Mouse (Mus musculus) hindbrain, embryonic 12.5 days (tissue): ENCODE results near the gene Tcf12. TPM values are rescaled to one million over a fixed set of nuclear protein-coding genes. Genes with fewer than 3 reads are reported as not detected.

ENCODE experiments used
- ATAC-seq: fragments of 200-750 bp; cut with Nextera tagmentation; 2 replicates; pipeline ENCODE4 v1.8.0; 2017; ENCODE audit warnings: moderate TSS enrichment; ENCODE audit not compliant: low FRiP score
- H3K27ac ChIP-seq: fragments of 300-500 bp; sonication (generic); 2 replicates; pipeline ENCODE4 v1.5.1; 2016; ENCODE audit warnings: mild to moderate bottlenecking
- H3K27me3 ChIP-seq: fragments of 300-500 bp; sonication (generic); 2 replicates; pipeline ENCODE4 v1.6.1; 2016; ENCODE audit warnings: mild to moderate bottlenecking
- H3K36me3 ChIP-seq: fragments of 300-500 bp; sonication (generic); 2 replicates; pipeline ENCODE4 v1.6.1; 2016; ENCODE audit warnings: mild to moderate bottlenecking
- H3K4me1 ChIP-seq: fragments of 300-500 bp; sonication (generic); 2 replicates; pipeline ENCODE4 v1.6.1; 2016
- H3K4me2 ChIP-seq: fragments of 300-500 bp; sonication (generic); replicated peaks from 2 replicates; pipeline ENCODE4 v1.6.1; 2016; ENCODE audit warnings: mild to moderate bottlenecking
- H3K4me3 ChIP-seq: fragments of 300-500 bp; sonication (generic); 2 replicates; pipeline ENCODE4 v1.5.1; 2016; ENCODE audit warnings: mild to moderate bottlenecking
- H3K9ac ChIP-seq: fragments of 300-500 bp; sonication (generic); 2 replicates; pipeline ENCODE4 v1.6.1; 2016; ENCODE audit warnings: mild to moderate bottlenecking, moderate library complexity
- H3K9me3 ChIP-seq: fragments of 300-500 bp; sonication (generic); replicated peaks from 2 replicates; pipeline ENCODE4 v1.6.1; 2016; ENCODE audit warnings: mild to moderate bottlenecking
- WGBS: fragments of 180-500 bp; shearing (Covaris S2); methylation state at CpG from one replicate; pipeline ENCODE4 v1.1.7; 2016; 5-methylcytosine and 5-hydroxymethylcytosine counted together
- polyA plus RNA-seq: library from polyadenylated mRNA; unstranded; fragments of >200 nt; fragmentation: Nextera tagmentation; extraction: Ambion mirVana; gene quantifications from 2 replicates; pipeline ENCODE4 v1.2.1, GENCODE M21; 2016

The Tcf12 gene
- polyA plus RNA-seq, 1 experiment from 2014 or later, result 192 TPM

DNA sequence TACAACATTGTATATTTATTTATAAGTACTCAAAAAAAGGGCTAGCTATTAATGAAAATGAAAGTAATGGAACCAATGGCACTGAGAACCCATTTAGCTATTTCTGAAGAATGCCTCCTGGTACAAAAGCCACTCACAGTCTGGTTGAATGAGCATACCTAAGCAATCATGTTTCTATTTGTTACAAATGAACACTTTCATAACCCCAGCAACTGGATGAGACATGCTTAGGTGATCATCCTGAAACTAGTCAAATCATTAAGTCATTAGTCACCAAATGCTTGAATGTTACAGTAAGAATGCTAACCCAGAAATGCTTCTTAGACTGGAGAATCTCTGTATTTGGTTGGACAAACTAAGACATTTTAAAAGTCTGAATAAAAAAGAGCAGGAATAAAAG lies 35.5 kb downstream of the Tcf12 start:
- Histone ChIP-seq H3K4me3 (no peak overlapping the region), H3K27me3 (no peaks in the 10 kb centered on the region), H3K4me1 (no peaks in the 10 kb centered on the region; the same call in 1 of the 2 replicates), H3K27ac (no peak overlapping the region), H3K9me3 (no peaks in the 10 kb centered on the region), H3K36me3 (no peaks in the 10 kb centered on the region), H3K9ac (no peak overlapping the region), H3K4me2 (no peak overlapping the region)
- no peak for ATAC-seq

DNA sequence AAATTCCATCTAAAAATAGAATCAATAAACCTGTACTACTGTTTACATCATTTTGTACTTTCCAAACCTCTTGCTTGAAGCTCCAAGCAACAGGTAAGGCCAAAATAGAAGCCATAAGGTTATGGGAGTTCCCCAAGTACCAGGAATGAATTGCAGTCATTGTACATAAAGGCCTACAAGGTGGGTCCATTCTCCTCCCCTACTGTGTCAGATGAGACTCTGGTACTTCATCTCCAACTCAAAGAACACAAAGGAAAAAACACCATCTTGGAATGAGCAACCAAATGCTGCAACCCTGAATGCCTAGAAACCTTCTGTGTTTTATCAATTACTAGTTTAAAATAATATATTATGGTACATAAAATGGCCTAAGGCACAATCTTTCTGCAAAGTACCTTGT lies 45.5 kb downstream of the Tcf12 start:
- H3K36me3 ChIP-seq, result no peaks in the 10 kb centered on the region
- H3K4me3 ChIP-seq, result no peak overlapping the region
- H3K4me2 ChIP-seq, result no peak overlapping the region
- no peak overlapping the region for H3K9ac ChIP-seq
- ATAC-seq, result no peak
- H3K9me3 ChIP-seq, result no peaks in the 10 kb centered on the region
- no peak overlapping the region for H3K27ac ChIP-seq
- no peaks in the 10 kb centered on the region for H3K27me3 ChIP-seq
- no peaks in the 10 kb centered on the region; the same call in 1 of the 2 replicates for H3K4me1 ChIP-seq

DNA sequence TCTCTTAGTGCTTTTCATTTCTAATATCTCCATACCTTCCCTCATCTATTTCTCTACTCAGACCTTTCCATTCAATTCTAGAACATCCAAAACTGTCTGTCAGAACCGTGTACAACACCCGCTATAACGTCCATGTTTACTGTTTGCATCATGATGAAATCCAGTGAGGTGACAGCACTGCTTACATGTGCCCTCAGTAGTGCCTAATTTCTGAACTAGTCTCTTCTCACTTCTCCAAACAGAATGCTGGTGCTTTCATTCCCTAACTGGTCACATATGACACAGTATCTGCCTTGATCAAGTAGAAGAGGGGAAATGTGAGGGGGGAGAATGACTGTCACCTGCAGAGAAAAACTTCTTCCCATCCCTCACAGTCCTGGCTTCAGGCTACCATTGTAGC lies 58.5 kb downstream of the Tcf12 start:
- WGBS, result 95% methylated on average over 3 of the region's 3 CpGs
- Histone ChIP-seq H3K9me3 (no peaks in the 10 kb centered on the region), H3K27ac (no peak overlapping the region), H3K4me3 (no peak overlapping the region), H3K9ac (no peak overlapping the region), H3K4me2 (no peak overlapping the region), H3K27me3 (no peaks in the 10 kb centered on the region), H3K4me1 (no peaks in the 10 kb centered on the region), H3K36me3 (no peaks in the 10 kb centered on the region)
- no peak for ATAC-seq

DNA sequence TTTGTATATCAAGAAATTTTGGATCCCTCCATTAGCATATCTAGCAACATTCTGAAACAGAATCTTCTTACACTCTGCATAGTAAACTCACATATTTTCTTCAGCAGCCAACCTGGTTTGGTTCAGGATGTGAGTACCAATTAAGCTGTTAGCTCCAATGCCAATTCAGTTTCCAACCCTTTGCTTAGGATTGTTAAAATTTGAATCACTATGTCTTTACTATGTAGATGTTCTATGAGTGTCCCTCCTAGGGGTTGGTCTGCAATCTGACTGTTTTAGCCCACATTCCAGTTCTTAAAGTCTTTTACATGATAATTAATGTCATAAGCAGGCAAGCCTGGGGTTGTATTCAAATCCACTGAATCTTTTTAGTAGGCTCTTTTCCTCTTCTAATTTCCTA lies 71.5 kb downstream of the Tcf12 start:
- Histone ChIP-seq H3K4me3 (no peak overlapping the region), H3K27me3 (no peaks in the 10 kb centered on the region), H3K36me3 (no peaks in the 10 kb centered on the region), H3K9me3 (no peaks in the 10 kb centered on the region), H3K9ac (no peak overlapping the region), H3K4me1 (0 out of 2 replicates have a peak, but pooled peaks cover 4% of the 10 kb centered on the region), H3K27ac (no peak overlapping the region; the same call in 1 of the 2 replicates), H3K4me2 (no peak overlapping the region)
- ATAC-seq, result no peak

DNA sequence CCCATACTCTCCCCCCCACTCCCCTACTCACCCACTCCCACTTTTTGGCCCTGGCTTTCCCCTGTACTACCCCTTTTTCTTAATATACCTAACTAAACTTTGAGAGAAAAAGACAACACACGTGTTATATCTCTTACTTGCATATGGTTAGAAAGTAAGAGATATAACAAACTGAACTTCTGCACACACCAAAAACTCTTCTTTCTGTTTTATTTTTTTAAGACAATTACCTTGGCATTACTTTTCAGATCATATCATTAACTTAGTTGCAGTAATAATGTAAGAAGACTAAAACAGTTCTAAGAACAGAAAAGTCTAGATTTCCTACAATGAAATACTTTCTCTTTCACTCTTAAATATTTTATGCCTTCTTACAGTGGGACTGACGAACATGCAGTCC lies 72.3 kb downstream of the Tcf12 start:
- H3K4me2 ChIP-seq, result no peak overlapping the region
- H3K9me3 ChIP-seq, result no peaks in the 10 kb centered on the region
- ATAC-seq, result no peak
- H3K4me1 ChIP-seq, result 0 out of 2 replicates have a peak, but pooled peaks cover 4% of the 10 kb centered on the region
- WGBS, result 86% methylated on average over 2 of the region's 2 CpGs
- no peak overlapping the region for H3K9ac ChIP-seq
- no peak overlapping the region for H3K27ac ChIP-seq
- no peaks in the 10 kb centered on the region for H3K27me3 ChIP-seq
- H3K36me3 ChIP-seq, result no peaks in the 10 kb centered on the region
- H3K4me3 ChIP-seq, result no peak overlapping the region

DNA sequence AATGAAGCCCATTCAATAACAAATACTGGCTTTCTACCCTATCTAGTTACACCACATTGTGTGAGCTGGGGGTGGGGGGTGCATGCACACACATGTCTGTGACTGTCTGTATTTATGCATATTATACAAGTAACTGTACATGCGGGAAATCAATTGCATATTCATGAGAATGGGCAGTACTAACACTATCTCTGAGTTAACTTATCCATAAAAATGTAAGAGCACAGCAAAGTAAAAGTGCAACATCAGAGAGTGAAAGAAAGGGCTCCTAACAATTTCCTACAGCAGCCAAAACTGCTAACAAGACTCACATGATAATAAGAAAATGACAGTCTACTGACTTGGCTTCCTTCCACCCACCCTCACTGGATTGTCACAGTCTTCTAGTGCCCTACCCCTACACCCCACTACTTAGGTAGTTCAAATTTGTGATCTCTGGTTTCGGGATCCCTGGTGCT lies 74.6 kb downstream of the Tcf12 start:
- H3K9ac ChIP-seq, result no peak overlapping the region
- no peak overlapping the region for H3K4me3 ChIP-seq
- no peaks in the 10 kb centered on the region for H3K9me3 ChIP-seq
- no peaks in the 10 kb centered on the region for H3K36me3 ChIP-seq
- H3K27me3 ChIP-seq, result no peaks in the 10 kb centered on the region
- WGBS, result 74% methylated on average over 2 of the region's 2 CpGs
- H3K4me1 ChIP-seq, result 0 out of 2 replicates have a peak, but pooled peaks cover 4% of the 10 kb centered on the region
- H3K4me2 ChIP-seq, result no peak overlapping the region
- ATAC-seq, result no peak
- no peak overlapping the region for H3K27ac ChIP-seq

DNA sequence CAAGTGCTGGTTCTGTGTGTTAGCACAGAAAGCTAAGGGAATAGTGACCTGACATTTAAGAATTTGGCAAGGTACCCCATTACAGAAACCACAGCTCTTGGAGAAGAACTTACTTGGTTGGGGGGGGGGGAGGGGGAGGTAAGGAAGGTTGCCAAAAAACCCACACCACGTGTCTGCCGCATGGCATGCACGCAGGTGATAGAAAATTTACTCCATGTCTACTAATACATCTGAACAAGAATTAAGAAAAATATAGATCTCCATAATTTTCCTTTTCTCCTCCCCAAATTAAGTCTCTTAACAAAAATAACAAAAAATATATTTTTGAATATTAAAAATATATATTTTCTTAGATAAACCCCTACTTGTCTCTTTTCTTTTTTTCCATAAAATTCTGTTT lies 75.4 kb downstream of the Tcf12 start:
- H3K9me3 ChIP-seq, result no peaks in the 10 kb centered on the region
- H3K4me3 ChIP-seq, result no peak overlapping the region
- H3K4me1 ChIP-seq, result 0 out of 2 replicates have a peak, but pooled peaks cover 4% of the 10 kb centered on the region
- ATAC-seq, result no peak
- no peaks in the 10 kb centered on the region for H3K27me3 ChIP-seq
- no peak overlapping the region for H3K9ac ChIP-seq
- H3K27ac ChIP-seq, result no peak overlapping the region
- H3K4me2 ChIP-seq, result no peak overlapping the region
- WGBS, result 94% methylated on average over 3 of the region's 3 CpGs
- no peaks in the 10 kb centered on the region for H3K36me3 ChIP-seq

DNA sequence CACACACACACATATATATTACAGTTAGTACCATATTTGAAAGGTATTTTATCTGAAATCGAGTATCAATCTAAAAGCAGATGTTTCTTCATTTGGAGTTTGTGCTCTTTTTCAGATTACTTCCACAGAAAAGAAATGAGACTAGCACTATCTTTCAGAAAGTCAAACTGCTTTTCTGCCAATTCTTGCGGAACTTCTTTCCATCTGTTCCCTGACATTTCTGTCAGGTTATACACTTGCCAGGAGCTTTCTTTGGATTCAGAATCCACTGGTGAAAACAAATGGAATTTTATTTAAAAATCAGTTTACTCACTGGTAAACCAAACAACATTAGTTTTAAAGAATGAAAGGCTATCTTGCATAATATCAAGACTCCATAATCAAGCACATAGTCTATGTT lies 78.4 kb downstream of the Tcf12 start:
- no peaks in the 10 kb centered on the region for H3K36me3 ChIP-seq
- 95% methylated on average over 2 of the region's 2 CpGs for WGBS
- no peaks in the 10 kb centered on the region for H3K27me3 ChIP-seq
- no peaks in the 10 kb centered on the region for H3K9me3 ChIP-seq
- no peak for ATAC-seq
- no peak overlapping the region for H3K27ac ChIP-seq
- H3K4me2 ChIP-seq, result no peak overlapping the region
- H3K4me3 ChIP-seq, result no peak overlapping the region
- no peak overlapping the region for H3K9ac ChIP-seq
- 0 out of 2 replicates have a peak, but pooled peaks cover 6% of the 10 kb centered on the region for H3K4me1 ChIP-seq

DNA sequence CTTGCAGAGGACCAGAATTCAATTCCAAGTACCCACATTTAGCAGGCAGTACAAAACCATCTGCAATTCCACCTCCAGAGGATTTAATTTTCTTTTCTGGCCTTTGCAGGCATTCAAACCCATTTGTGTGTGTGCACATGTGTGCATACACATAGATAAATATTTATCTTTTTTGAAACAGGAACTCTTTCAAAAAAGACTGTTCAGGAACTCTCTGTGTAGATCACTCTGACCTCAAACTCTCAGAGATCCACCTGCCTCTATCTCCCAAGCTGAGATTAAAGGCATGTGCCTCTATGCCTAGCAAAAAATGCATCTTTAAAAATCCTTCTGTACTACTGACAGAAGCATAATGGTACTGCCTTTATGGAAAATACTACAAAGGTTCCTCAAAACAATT lies 81.4 kb downstream of the Tcf12 start:
- H3K27ac ChIP-seq, result no peak overlapping the region
- H3K9ac ChIP-seq, result no peak overlapping the region
- no peaks in the 10 kb centered on the region for H3K27me3 ChIP-seq
- H3K4me3 ChIP-seq, result no peak overlapping the region
- H3K36me3 ChIP-seq, result no peaks in the 10 kb centered on the region
- no peaks in the 10 kb centered on the region for H3K9me3 ChIP-seq
- ATAC-seq, result no peak
- H3K4me2 ChIP-seq, result no peak overlapping the region
- H3K4me1 ChIP-seq, result 0 out of 2 replicates have a peak, but pooled peaks cover 3% of the 10 kb centered on the region

DNA sequence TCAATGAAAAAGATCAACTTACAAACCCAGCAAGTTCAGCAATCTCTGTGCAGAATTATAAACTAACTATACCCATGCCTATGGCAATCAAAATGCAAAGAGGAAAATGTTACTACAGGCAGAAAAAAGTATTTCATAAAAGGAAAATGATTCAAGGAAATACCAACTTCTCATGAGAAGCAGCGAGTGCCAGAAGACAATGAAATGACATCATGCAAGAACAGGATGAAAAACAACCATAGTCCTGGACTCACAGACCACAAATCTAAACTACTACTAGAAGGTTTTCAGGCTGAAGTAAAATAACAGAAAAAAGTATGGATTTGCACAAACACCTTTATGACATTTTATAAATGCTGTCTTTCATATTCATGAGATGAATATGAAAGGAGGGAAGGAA lies 82.1 kb downstream of the Tcf12 start:
- ATAC-seq, result no peak
- no peak overlapping the region for H3K9ac ChIP-seq
- H3K4me3 ChIP-seq, result no peak overlapping the region
- 74% methylated on average over 1 of the region's 1 CpGs for WGBS
- 0 out of 2 replicates have a peak, but pooled peaks cover 3% of the 10 kb centered on the region for H3K4me1 ChIP-seq
- H3K4me2 ChIP-seq, result no peak overlapping the region
- H3K36me3 ChIP-seq, result no peaks in the 10 kb centered on the region
- H3K27me3 ChIP-seq, result no peaks in the 10 kb centered on the region
- no peak overlapping the region for H3K27ac ChIP-seq
- H3K9me3 ChIP-seq, result no peaks in the 10 kb centered on the region

DNA sequence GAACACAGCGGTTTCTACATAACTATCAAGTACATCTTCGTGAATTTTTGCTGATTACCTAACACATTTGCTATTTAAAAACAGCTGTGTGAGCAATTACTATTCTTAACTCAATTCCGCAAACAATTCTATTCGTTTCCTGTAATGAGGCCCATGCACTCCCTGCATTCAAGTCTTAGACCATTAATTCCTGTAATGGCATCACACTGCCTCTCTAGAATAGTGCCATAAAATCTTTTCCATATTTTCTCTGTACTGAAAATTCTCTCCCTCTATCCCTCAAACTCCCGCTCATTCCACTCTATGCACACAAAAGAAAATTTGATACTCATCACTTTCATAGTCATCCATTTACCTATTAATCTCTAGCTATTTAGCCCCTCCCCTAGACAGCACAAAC lies 88.4 kb downstream of the Tcf12 start:
- H3K27ac ChIP-seq, result no peak overlapping the region
- WGBS, result 91% methylated on average over 5 of the region's 5 CpGs
- no peak for ATAC-seq

DNA sequence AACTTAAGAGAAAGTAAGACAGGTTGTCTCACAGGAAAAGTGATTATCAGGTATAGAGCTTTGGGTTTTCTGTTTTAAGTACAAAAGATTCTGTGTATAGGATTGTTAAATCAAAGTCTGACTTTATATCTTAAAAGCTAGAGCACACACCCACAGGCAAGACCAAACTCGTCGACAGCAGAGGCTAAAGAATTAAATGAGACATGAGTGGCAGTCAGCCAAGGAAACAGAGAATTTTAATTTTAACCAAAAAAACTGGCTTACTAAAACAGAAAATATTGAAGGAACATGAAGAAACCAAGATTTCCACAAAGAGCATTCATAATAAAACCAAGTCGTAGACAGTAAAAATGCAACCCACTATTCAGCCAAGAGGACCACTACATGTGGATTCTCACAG lies 90.2 kb downstream of the Tcf12 start:
- Histone ChIP-seq H3K27me3 (no peaks in the 10 kb centered on the region), H3K4me2 (no peak overlapping the region)

More for the DNA sequence above, 88.4 kb downstream of the Tcf12 start:
- H3K4me2 ChIP-seq, result no peak overlapping the region
- H3K9me3 ChIP-seq, result no peaks in the 10 kb centered on the region
- H3K4me1 ChIP-seq, result no peaks in the 10 kb centered on the region
- no peaks in the 10 kb centered on the region for H3K27me3 ChIP-seq
- no peak overlapping the region for H3K9ac ChIP-seq
- H3K4me3 ChIP-seq, result no peak overlapping the region
- no peaks in the 10 kb centered on the region for H3K36me3 ChIP-seq

DNA sequence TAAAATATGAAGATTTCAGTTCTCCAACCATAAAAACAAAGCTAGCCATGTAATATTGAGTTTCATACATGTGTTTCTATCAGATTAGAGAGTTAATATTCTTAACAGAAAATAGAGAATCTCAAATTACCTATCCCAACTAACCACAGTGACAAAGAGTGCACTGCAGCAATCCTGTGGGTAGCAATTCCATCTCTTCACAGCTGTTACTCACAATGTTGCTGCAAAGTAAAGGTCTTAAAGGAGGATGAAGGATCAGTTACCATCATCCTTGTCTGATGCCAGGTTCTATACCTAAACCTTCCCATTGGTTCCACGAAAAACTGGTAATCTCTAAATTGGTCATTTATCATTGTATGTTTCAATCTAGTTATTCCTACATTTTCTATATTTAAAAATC lies 95.7 kb downstream of the Tcf12 start:
- Histone ChIP-seq H3K36me3 (no peaks in the 10 kb centered on the region), H3K27ac (no peak overlapping the region), H3K4me1 (peaks cover 4% of the 10 kb centered on the region; the same call in 1 of the 2 replicates), H3K4me3 (no peak overlapping the region), H3K4me2 (no peak overlapping the region), H3K9ac (no peak overlapping the region), H3K27me3 (no peaks in the 10 kb centered on the region), H3K9me3 (no peaks in the 10 kb centered on the region)
- WGBS, result 94% methylated on average over 1 of the region's 1 CpGs
- ATAC-seq, result no peak

More for the DNA sequence above, 90.2 kb downstream of the Tcf12 start:
- H3K4me1 ChIP-seq, result no peaks in the 10 kb centered on the region
- no peaks in the 10 kb centered on the region for H3K9me3 ChIP-seq
- no peak overlapping the region for H3K27ac ChIP-seq
- H3K9ac ChIP-seq, result no peak overlapping the region
- WGBS, result 79% methylated on average over 3 of the region's 3 CpGs
- ATAC-seq, result no peak
- H3K36me3 ChIP-seq, result no peaks in the 10 kb centered on the region
- no peak overlapping the region for H3K4me3 ChIP-seq
